Mouse (Mus musculus): ENCODE results near the gene Rhox3a.
"Not testable (repeated sequence)": the region's sequence is repeated elsewhere in the genome, so short reads cannot be mapped to it uniquely, and the experiment has no call there.

The Rhox3a gene

DNA sequence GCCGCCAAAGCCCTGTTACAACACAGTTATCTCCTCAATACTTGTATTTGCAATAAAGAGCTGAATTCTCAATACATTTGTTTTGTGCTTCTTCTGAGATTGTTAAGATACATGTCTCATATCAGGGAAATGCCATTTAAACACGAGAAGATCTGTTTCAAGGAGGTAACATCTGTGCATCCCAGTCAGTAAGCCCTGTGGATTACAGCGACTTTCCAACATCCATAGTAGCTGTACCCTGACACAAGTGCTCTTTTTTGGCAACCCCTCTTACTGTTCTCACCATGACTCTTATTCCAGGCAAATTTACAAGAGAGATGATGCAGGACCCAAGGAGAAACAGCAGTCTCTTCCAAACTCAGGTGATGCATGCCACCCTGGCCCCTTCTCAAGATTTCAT is at the start of gene Rhox3a:
Rhox3a (plus strand) TSS at position 301 of the 400 bp plus-strand sequence.
- DNase-seq (ENCODE audit: low read depth, low spot score), result not testable (repeated sequence)

DNA sequence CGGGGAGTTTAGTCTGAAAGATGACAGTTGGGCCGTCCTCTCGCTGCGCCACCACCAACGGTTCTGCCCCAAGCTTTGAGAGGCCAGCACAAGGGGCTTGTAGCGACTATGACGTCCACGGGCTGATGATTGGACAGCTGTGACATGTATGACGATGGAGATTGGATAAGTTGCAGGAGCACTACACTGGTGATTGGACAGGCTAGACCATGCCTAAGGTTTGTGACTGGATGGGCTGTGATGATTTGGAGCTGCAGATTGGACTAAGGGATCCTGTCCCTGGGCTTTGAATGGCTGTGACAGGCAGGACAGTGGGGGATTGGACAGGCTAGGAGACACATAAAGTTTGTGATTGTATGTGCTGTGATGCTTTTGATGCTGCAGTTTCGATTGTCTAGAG is 38.8 kb upstream of the Rhox3a start, which contains the start of gene Gm9:
Gm9 (minus strand) TSS at position 101 of the 400 bp plus-strand sequence.
- no peak for DNase-seq (ENCODE audit: low read depth, low spot score)

DNA sequence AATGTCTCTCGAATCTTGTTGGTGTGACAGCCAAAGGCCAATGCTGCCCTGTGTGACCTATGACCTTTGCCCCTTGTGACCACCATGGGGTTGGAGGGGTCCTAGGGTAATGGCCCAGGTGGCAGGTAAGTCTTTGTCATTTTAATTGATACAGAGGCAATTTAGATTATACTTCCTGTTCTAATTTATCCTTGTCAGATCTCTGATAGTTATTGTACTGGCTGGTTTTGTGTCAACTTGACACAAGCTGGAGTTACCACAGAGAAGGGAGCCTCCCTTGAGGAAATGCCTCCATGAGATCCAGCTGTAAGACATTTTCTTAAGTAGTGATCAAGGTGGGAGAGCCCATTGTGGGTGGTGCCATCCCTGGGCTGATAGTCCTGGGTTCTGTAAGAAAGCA is 27.6 kb upstream of the Rhox3a start, which contains the start of gene Rhox1:
Rhox1 (minus strand) TSS at position 101 of the 400 bp plus-strand sequence.
- DNase-seq (ENCODE audit: low read depth, low spot score), result not testable (repeated sequence)

DNA sequence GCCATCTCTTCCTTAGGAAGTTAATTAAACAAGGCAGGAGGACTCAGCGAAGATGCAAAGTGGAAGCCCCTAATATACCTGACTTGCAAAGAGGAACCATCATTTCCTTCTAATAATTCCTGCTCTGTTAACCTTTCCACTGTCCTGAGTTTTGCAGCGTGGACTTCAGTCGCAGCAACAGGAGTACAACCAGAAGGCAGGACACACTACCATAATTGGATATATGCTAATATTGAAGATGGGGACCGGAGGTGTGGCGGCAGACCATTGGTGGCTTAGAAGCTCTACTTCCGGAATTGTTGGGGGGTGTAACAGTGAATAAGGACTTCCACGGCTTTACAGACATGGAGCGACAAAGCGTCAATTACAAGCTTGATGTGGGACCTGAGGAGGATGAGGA is 5.0 kb upstream of the Rhox3a start, which contains the start of gene Rhox2a:
Rhox2a (plus strand) TSS at position 301 of the 400 bp plus-strand sequence.
- DNase-seq (ENCODE audit: low read depth, low spot score), result not testable (repeated sequence)

DNA sequence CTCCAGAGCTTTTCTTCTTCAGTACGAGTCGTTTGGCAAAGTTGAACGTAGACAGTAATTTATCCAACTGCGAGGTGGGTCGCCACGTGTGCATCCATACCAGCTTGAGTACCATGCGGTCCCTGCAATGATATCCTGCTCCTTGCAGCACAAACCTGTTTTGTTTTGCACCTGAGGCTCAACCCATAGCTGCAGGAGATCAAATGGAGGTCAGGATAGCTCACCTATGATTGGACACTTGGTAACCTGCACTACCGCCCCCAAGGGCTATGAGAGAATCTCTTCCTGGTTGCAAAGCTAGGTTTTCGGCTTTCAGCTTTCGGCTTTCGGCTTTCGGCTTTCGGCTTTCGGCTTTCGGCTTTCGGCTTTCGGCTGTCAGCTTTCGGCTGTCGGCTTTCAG is 15.3 kb downstream of the Rhox3a start, which contains the start of gene Rhox4a:
Rhox4a (plus strand) TSS at position 301 of the 400 bp plus-strand sequence.
- DNase-seq (ENCODE audit: low read depth, low spot score), result not testable (repeated sequence)
